Mouse (Mus musculus) E14TG2a.4 (cell line): ENCODE measurements around the gene Fdx1.

Experiments used
- CTCF ChIP-seq: conservative IDR thresholded peaks from 2 replicates; pipeline ENCODE4 v1.5.1; 2014; ENCODE audit warnings: low read length
- POU5F1 ChIP-seq: IDR thresholded peaks from 2 replicates; pipeline ENCODE4 v1.6.1; 2014; ENCODE audit warnings: low read length, borderline replicate concordance

- no peak for TF ChIP-seq CTCF
- no peak for TF ChIP-seq POU5F1
Observed at GRCm38 (mm10) chr9:51922756-51923155, 40.6 kb downstream of the Fdx1 start.
